Mouse (Mus musculus): ENCODE results near the gene Gm26566. TPM values are rescaled to one million over a fixed set of nuclear protein-coding genes. Genes with fewer than 3 reads are reported as not detected.
A peak's percentile ranks its signal among the peaks of the same experiment; 100 is the strongest.
"Not testable (repeated sequence)": the region's sequence is repeated elsewhere in the genome, so short reads cannot be mapped to it uniquely, and the experiment has no call there.

Gene Gm26566
- total RNA-seq, 1 experiment from 2014 or later = not detected

DNA sequence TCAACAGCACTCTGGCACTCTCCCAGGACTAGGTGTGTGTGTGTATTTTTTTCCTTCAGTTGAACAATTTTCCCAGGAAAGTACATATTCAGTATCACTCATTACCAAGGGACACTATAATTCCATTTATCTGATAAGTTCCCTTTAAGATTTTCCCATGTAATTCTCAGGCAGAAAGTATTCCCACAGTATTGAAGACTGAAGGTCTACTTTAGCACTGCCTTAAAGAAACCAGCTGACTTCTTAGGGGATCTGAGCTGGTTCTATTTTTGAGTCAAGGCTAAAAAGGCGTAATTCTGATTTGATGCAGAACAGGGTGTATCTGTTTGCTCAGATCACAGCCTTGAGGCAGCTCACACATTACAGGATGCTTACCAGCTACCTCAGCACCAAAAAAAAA is 2.9 kb upstream of the Gm26566 start:
- ATAC-seq (replicated peaks in 1 of 2; ENCODE audit: insufficient read depth in 1 of 2, low FRiP score in 2 of 2, low TSS enrichment in 1 of 2, low read depth in 1 of 2, poor library complexity in 2 of 2, severe bottlenecking in 2 of 2) = no peak

DNA sequence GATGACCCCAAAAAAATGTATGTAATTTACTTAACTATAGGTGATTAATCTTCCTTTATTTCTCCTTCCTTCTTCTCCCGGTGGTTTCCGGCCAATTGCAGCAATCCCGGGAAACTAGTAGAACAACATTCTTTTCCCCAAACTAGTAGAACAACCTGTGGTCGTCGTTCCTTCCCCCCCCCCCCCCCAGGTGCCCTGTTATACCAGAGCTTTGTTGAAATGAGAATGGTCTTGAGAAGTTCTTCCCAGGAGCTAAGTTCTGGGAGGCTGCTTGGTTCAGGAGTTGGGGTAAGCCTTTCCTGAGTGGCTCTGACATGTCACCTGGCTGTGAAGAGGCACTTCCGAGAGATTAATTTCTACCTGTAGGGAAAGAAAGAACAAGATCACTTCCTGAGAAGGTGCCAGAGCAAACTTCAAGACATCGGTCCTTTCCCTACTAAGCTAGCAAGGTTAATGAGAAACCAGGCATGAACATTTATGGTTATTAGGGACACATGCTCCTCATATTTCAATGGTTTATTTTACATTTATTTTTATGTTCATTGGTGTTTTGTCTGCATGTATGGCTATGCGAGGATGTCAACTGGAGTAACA is 2.0 kb downstream of the Gm26566 start:
- no peak for ATAC-seq (replicated peaks in 1 of 2; ENCODE audit: insufficient read depth in 1 of 2, low FRiP score in 2 of 2, low TSS enrichment in 1 of 2, low read depth in 1 of 2, poor library complexity in 2 of 2, severe bottlenecking in 2 of 2)

DNA sequence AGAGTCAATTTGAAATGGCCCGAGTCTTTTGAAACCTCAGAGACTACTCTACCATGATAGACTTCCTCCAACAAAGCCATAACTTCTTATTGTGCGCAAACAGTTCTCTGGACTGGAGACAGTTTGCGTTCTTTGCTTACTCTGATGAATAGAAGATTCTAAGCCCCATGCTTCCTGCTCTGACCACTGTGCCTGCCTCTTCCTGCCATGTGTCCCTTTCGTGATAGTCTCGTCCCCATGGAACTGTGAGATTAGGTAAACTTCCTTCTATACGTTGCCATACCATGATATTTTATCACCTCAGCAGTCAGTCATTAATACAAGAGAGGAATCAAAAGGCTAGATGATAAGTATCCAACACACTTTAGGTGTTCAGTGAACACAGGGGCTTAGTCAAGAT is 5.1 kb downstream of the Gm26566 start:
- no peak for ATAC-seq (replicated peaks in 1 of 2; ENCODE audit: insufficient read depth in 1 of 2, low FRiP score in 2 of 2, low TSS enrichment in 1 of 2, low read depth in 1 of 2, poor library complexity in 2 of 2, severe bottlenecking in 2 of 2)

DNA sequence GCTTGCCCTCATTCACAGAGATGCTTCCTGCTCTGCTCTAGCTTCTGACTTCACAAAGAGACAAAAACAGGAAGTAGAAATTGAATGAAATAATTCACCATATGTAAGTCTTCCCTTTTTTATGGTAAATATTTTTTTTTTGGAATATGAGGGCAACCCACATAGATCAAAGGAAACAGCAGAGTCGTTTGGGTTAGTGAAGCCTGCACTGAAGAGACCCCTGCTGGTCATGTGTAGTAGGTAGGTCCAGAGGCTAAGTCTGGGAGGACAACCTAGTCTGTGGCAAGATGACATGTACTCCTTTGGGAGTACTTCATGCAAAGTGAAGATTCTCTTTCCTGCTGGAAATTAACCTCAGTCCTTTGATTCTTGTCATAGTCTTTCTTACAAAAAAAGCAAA is 5.7 kb downstream of the Gm26566 start:
- ATAC-seq (replicated peaks in 1 of 2; ENCODE audit: insufficient read depth in 1 of 2, low FRiP score in 2 of 2, low TSS enrichment in 1 of 2, low read depth in 1 of 2, poor library complexity in 2 of 2, severe bottlenecking in 2 of 2) = peak; percentile 92 to 94

DNA sequence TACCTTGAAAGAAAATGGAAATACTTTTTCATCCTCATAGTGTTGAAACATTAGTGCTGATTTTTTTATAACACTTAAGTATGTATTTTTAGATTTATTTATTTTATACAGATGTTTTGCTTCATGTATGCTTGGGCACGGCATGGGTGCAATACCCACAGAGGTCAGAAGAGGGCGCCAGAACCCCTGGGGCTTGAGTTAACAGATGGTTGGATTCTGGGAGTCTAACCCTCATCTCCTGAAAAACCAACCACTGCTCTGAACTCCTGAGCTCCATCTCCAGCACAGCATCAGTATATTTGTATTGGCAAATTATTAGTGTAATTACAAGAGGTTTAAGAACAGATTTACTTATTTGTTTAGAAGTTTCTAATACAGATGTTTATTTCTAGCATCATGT is 16.9 kb downstream of the Gm26566 start:
- peak in 1 of 2 experiments; percentile 84; a peak in 2 of 4 replicates for ATAC-seq (replicated peaks in 1 of 2; ENCODE audit: insufficient read depth in 1 of 2, low FRiP score in 2 of 2, low TSS enrichment in 1 of 2, low read depth in 1 of 2, poor library complexity in 2 of 2, severe bottlenecking in 2 of 2)

DNA sequence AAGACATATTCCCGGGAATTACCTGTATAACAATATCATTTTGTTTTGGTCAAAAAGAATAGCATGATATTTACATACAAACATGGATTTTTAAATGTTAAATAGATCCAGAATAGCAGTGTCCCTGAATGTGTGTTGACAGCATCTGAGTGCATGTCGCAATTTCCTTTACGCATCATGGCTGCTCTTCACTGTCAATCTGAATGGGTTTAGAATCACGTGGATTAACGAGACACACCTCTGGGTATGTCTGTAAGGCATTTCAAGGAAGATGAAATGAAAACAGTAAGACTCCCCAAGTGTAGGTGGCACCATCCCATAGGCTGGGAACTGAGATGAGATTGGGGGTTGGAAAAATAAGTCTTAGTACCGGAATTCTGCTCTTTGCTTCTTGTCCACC is 17.4 kb downstream of the Gm26566 start:
- ATAC-seq (replicated peaks in 1 of 2; ENCODE audit: insufficient read depth in 1 of 2, low FRiP score in 2 of 2, low TSS enrichment in 1 of 2, low read depth in 1 of 2, poor library complexity in 2 of 2, severe bottlenecking in 2 of 2) = no peak; a peak in 1 of 4 replicates

DNA sequence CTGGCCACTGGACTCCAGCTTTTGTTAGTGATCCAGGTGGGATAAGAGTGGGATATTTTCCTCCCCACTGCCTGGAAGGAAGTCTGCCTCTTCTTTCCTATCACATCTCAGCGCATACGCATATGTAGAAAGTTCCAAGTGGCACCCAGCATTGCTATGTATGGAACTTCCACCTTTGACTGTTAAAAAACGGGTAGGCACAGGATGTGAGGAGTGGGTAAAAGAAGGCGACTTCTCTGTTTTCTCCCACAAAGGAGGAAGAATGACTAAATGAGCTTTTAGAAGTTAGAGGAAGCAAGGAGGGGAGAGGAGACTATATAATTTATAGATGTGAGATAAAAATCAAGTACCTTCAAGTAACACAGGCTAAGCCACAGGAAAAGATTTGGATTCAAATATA is 19.8 kb downstream of the Gm26566 start:
- ATAC-seq (replicated peaks in 1 of 2; ENCODE audit: insufficient read depth in 1 of 2, low FRiP score in 2 of 2, low TSS enrichment in 1 of 2, low read depth in 1 of 2, poor library complexity in 2 of 2, severe bottlenecking in 2 of 2) = peak; percentile 52 to 60; a peak in 3 of 4 replicates

DNA sequence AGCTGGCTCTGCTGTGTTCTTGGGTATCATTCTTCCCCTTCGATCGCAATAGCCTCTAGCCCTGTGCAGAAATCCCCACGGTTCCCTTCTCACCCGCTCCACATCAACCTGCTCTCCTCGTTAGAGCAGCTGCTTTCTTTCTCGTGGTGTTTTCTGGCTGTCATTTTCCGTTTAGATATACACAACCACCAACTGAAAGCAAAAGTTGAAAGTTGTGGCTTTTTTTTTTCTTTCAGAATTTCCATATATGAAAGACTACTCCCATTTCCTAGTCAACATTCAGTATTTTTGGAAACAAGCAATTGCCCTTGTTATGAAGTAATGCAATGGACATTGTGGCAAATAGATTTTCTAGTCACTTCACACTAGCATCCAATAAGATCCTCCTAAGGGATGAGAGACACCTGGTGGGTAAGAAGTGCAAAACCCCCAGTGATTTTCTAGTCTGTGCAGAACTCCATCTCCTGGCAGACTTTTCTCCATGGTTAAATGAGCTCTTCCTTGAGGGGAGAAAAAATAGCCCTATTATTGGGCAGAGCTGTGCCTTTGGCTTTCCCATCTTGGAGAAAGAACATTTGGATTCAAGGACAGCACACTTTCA is 21.3 kb downstream of the Gm26566 start:
- peak; percentile 9 to 16; a peak in 1 of 4 replicates for ATAC-seq (replicated peaks in 1 of 2; ENCODE audit: insufficient read depth in 1 of 2, low FRiP score in 2 of 2, low TSS enrichment in 1 of 2, low read depth in 1 of 2, poor library complexity in 2 of 2, severe bottlenecking in 2 of 2)

DNA sequence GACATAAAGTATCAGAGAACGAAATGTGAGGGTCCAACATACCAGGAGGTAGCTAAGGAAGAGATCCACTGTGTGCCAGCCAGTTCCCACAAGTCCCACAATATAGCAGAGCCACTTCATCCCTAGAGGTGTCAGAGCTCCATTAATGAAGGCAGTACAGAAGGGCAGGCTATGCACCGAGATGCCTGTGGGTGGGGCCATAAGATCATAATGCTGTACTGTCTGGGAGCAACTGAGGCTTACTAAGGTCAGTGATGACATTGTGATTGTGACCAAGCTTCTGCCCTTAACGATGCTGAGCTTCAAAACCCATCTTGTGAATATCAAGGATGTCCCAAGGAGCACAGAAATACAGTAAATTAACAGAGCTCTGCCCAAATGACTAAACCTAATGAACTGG is 22.6 kb downstream of the Gm26566 start:
- no peak for ATAC-seq (replicated peaks in 1 of 2; ENCODE audit: insufficient read depth in 1 of 2, low FRiP score in 2 of 2, low TSS enrichment in 1 of 2, low read depth in 1 of 2, poor library complexity in 2 of 2, severe bottlenecking in 2 of 2)

DNA sequence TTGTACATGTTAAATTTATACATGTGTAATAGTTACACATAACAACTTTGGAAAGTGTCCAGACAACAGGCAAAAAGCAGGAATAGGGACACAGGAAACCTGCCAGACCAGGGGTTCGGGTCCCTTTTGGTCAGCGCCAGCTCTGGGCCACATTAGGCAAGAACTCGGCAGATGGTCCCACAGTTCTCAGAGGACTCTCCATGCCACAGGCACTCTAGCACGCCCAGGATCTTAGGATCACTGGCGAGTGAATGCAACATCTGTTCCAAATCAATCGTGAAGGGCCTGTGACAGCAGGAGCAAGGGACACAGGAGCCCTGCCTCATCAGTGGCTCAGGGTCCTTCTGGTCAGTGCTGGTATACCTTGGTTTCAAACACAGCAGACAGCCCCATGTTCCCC is 28.3 kb downstream of the Gm26566 start:
- no peak for ATAC-seq (replicated peaks in 1 of 2; ENCODE audit: insufficient read depth in 1 of 2, low FRiP score in 2 of 2, low TSS enrichment in 1 of 2, low read depth in 1 of 2, poor library complexity in 2 of 2, severe bottlenecking in 2 of 2)

DNA sequence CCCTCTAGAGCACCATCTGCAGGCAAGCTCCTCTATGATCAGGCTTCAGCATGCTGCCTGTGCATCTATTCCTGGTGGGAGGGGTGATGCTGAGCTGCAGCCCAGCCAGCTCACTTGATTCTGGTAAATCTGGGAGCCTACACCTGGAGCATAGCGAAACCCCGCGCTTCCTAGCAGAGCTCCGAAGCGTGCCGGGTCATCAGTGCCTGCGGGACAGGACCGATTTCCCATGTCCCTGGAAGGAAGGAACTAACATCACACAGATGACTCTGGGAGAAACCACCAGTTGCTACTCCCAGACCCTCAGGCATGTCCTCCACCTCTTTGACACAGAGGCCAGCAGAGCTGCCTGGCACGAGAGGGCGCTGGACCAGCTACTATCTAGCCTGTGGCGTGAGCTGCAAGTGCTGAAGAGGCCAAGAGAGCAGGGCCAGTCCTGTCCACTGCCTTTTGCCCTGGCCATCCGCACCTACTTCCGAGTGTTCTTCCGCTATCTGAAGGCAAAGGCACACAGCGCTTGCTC is 33.3 kb downstream of the Gm26566 start, which contains the start of gene Gm13271:
Gm13271 (plus strand) TSS at position 51 of the 523 bp plus-strand sequence.
- not testable (repeated sequence) for ATAC-seq (replicated peaks in 1 of 2; ENCODE audit: insufficient read depth in 1 of 2, low FRiP score in 2 of 2, low TSS enrichment in 1 of 2, low read depth in 1 of 2, poor library complexity in 2 of 2, severe bottlenecking in 2 of 2)

DNA sequence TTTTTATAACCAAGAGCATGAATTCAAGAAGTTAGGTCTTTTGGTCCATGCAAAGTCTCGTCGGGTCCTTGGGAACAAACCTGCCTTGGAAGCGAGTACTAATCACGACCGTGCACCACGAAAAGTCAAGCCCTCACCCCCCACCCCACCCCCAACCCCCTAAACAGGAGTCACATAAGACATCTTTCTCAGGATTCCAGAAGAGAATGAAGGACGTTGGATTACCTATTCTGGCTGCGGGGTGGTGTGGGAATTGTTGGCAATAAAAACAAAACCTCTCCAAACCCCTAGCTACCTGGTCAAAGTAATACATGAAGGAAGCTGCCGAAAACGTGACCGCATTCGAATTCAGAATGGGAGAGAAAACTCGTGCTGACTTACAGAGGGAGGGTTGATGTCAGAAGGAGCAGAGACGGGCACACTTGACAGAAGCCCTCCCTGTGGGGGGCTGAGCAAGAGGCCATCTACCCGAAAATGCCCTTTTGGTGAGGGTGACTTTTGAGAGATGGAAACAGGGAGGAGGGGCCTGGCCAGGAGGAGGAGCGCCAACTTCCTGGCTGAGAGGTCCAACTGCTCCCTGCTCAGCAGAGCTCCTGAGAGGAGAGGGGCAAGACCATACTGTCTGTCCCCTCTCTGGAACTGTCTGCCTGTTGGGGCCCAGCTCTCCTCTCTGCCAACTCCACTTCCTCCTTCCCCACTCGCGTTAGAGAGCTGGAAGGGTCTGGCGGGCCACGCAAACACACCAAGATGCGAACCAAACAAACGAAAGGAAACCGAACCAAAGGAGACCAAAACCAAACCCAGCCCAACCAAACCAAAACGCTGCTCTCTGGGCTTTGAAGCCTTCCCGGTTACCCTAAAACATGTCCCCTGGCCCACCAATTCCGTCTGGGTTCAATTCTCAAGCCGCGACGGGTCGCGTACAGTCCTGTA is 35.2 kb downstream of the Gm26566 start:
- ATAC-seq (replicated peaks in 1 of 2; ENCODE audit: insufficient read depth in 1 of 2, low FRiP score in 2 of 2, low TSS enrichment in 1 of 2, low read depth in 1 of 2, poor library complexity in 2 of 2, severe bottlenecking in 2 of 2) = not testable (repeated sequence)

DNA sequence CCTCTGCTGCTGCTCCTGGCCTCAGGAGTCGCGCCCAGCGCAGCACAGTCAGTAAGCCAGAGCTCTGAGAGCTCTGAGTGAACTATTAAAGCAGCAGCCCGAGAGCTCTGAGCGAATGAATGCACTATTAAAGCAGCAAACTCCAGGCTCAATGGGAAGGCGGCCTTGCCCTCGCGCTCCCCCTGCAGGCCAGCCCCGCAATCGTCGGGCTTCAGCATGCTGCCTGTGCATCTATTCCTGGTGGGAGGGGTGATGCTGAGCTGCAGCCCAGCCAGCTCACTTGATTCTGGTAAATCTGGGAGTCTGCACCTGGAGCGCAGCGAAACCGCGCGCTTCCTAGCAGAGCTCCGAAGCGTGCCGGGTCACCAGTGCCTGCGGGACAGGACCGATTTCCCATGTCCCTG is 36.0 kb downstream of the Gm26566 start:
- peak; percentile 100 for ATAC-seq (replicated peaks in 1 of 2; ENCODE audit: insufficient read depth in 1 of 2, low FRiP score in 2 of 2, low TSS enrichment in 1 of 2, low read depth in 1 of 2, poor library complexity in 2 of 2, severe bottlenecking in 2 of 2)

DNA sequence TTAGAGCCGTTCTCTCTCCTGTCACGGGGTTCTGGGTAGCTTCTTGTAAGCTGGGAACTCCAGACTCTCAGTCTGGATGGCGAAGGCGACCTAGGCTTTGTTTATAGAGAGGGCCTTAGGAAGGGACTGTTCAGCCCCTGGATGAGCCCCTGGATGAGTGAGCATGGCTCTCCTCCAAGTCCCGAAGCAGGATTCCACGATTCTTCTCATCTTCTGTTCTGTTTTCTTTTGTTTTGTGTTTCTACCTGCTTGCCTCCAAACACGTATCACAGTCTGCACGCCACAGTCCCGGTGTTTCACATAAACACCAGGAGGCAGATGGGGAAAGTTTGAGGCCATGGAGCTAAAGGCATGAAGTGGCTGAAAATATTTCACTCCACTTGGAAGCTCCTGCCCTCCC is 37.1 kb downstream of the Gm26566 start:
- ATAC-seq (replicated peaks in 1 of 2; ENCODE audit: insufficient read depth in 1 of 2, low FRiP score in 2 of 2, low TSS enrichment in 1 of 2, low read depth in 1 of 2, poor library complexity in 2 of 2, severe bottlenecking in 2 of 2) = not testable (repeated sequence)

DNA sequence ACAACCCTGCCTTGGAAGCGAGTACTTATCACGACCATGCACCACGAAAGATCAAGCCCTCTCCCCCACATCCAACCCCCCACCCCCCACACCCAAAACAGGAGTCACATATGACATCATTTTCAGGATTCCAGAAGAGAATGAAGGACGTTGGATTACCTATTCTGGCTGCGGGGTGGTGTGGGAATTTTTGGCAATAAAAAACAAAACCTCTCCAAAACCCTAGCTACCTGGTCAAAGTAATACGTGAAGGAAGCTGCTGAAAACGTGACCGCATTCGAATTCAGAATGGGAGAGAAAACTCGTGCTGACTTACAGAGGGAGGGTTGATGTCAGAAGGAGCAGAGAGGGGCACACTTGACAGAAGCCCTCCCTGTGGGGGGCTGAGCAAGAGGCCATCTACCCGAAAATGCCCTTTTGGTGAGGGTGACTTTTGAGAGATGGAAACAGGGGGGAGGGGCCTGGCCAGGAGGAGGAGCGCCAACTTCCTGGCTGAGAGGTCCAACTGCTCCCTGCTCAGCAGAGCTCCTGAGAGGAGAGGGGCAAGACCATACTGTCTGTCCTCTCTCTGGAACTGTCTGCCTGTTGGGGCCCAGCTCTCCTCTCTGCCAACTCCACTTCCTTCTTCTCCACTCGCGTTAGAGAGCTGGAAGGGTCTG is 38.1 kb downstream of the Gm26566 start, which contains the start of gene Gm13283:
Gm13283 (plus strand) TSS at position 510 of the 659 bp plus-strand sequence.
- ATAC-seq (replicated peaks in 1 of 2; ENCODE audit: insufficient read depth in 1 of 2, low FRiP score in 2 of 2, low TSS enrichment in 1 of 2, low read depth in 1 of 2, poor library complexity in 2 of 2, severe bottlenecking in 2 of 2) = not testable (repeated sequence)

DNA sequence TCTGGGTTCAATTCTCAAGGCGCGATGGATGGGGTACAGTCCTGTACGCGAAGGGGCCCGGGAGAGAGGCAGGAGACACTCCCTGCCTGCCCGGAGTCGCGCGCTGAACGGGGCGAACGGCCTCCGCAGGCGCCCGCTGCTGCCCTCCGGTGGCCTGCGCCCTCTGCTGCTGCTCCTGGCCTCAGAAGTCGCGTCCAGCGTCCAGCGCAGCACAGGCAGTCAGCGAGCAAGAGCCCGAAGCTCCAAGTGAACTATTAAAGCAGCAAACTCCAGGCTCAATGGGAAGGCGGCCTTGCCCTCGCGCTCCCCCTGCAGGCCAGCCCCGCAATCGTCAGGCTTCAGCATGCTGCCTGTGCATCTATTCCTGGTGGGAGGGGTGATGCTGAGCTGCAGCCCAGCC is 38.8 kb downstream of the Gm26566 start:
- not testable (repeated sequence) for ATAC-seq (replicated peaks in 1 of 2; ENCODE audit: insufficient read depth in 1 of 2, low FRiP score in 2 of 2, low TSS enrichment in 1 of 2, low read depth in 1 of 2, poor library complexity in 2 of 2, severe bottlenecking in 2 of 2)

DNA sequence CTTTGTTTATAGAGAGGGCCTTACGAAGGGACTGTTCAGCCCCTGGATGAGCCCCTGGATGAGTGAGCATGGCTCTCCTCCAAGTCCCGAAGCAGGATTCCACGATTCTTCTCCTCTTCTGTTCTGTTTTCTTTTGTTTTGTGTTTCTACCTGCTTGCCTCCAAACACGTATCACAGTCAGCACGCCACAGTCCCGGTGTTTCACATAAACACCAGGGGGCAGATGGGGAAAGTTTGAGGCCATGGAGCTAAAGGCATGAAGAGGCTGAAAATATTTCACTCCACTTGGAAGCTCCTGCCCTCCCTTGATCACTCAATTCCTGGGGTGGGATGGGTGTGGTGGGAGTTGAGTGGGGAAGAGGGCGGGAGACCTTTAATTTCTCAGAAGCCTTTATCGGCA is 40.2 kb downstream of the Gm26566 start:
- not testable (repeated sequence) for ATAC-seq (replicated peaks in 1 of 2; ENCODE audit: insufficient read depth in 1 of 2, low FRiP score in 2 of 2, low TSS enrichment in 1 of 2, low read depth in 1 of 2, poor library complexity in 2 of 2, severe bottlenecking in 2 of 2)
